ENCODE assay signal across 11 mouse cellular contexts in genomic region chr1:171164258-171164657, GRCm38 (mm10). TPM values are rescaled to one million over a fixed set of nuclear protein-coding genes. Genes with fewer than 3 reads are reported as not detected.
DNase-seq lines count a peak whose midpoint lies in the region; ATAC-seq and TF ChIP-seq lines count a peak whose summit lies in the region.
"Had no signal": no experiment of that assay in that cellular context is flagged by ENCODE, and none has a peak within 500 bp of the region (broad histone marks: within the 10 kb centered on the region; RNA-seq: fewer than 3 reads in every experiment).

No protein-coding gene starts in this region.

- no peaks in the 10 kb centered on the region for H3K4me1 ChIP-seq in hindbrain, postnatal 0 days (ENCODE audit: insufficient read depth, low read length)
- peaks cover 4% of the 10 kb centered on the region; the same call in 1 of the 2 replicates for H3K4me1 ChIP-seq in hindbrain, embryonic 16.5 days (ENCODE audit: control insufficient read depth, insufficient read depth, low read depth, low read length)
- H3K4me1 ChIP-seq in midbrain, embryonic 11.5 days (ENCODE audit: control insufficient read depth, insufficient read depth, low read length): 0 out of 2 replicates have a peak, but pooled peaks cover 3% of the 10 kb centered on the region
- H3K4me1 ChIP-seq in midbrain, embryonic 13.5 days (replicated peaks): peaks cover 8% of the 10 kb centered on the region; the same call in 1 of the 2 replicates
- peaks cover 7% of the 10 kb centered on the region; the same call in 1 of the 2 replicates for H3K4me1 ChIP-seq in embryonic facial prominence, embryonic 14.5 days (ENCODE audit: control insufficient read depth, insufficient read depth, low read length)
- no peaks in the 10 kb centered on the region for H3K4me1 ChIP-seq in stomach, postnatal 0 days (replicated peaks; ENCODE audit: control insufficient read depth, insufficient read depth)

- TF ChIP-seq EP300 in stomach, postnatal 0 days (optimal IDR thresholded peaks at IDR 0.05): no peak

- no peaks in the 10 kb centered on the region for H3K9me3 ChIP-seq in hindbrain, postnatal 0 days (ENCODE audit: low read length)
- H3K9me3 ChIP-seq in hindbrain, embryonic 16.5 days (ENCODE audit: control insufficient read depth, low read length): no peaks in the 10 kb centered on the region
- H3K9me3 ChIP-seq in midbrain, embryonic 11.5 days (ENCODE audit: control insufficient read depth, low read length): no peaks in the 10 kb centered on the region
- no peaks in the 10 kb centered on the region for H3K9me3 ChIP-seq in midbrain, embryonic 13.5 days
- no peaks in the 10 kb centered on the region for H3K9me3 ChIP-seq in embryonic facial prominence, embryonic 14.5 days (ENCODE audit: control insufficient read depth, low read length)
- no peaks in the 10 kb centered on the region for H3K9me3 ChIP-seq in stomach, postnatal 0 days (ENCODE audit: control insufficient read depth, low read length)

- 47% methylated on average over 3 of the region's 3 CpGs for WGBS in hindbrain, postnatal 0 days
- WGBS in hindbrain, embryonic 16.5 days: 34% methylated on average over 3 of the region's 3 CpGs
- 27% methylated on average over 3 of the region's 3 CpGs for WGBS in midbrain, embryonic 11.5 days
- 41% methylated on average over 3 of the region's 3 CpGs for WGBS in midbrain, embryonic 13.5 days
- 34% methylated on average over 3 of the region's 3 CpGs for WGBS in embryonic facial prominence, embryonic 14.5 days
- WGBS in stomach, postnatal 0 days: 32% methylated on average over 3 of the region's 3 CpGs

- H3K27me3 ChIP-seq in hindbrain, postnatal 0 days (ENCODE audit: insufficient read depth, low read length): no peaks in the 10 kb centered on the region
- peaks cover 4% of the 10 kb centered on the region; the same call in 1 of the 2 replicates for H3K27me3 ChIP-seq in hindbrain, embryonic 16.5 days (replicated peaks; ENCODE audit: control insufficient read depth, insufficient read depth, low read length)
- peaks cover 6% of the 10 kb centered on the region for H3K27me3 ChIP-seq in midbrain, embryonic 11.5 days (ENCODE audit: control insufficient read depth, insufficient read depth, low read length)
- peaks cover 20% of the 10 kb centered on the region for H3K27me3 ChIP-seq in midbrain, embryonic 13.5 days
- H3K27me3 ChIP-seq in embryonic facial prominence, embryonic 14.5 days (replicated peaks; ENCODE audit: control insufficient read depth, insufficient read depth, low read length): peaks cover 6% of the 10 kb centered on the region
- no peaks in the 10 kb centered on the region for H3K27me3 ChIP-seq in stomach, postnatal 0 days (ENCODE audit: control insufficient read depth, insufficient read depth, low read length)

- peak; percentile 49 for DNase-seq in hindbrain, postnatal 0 days (ENCODE audit: low spot score)
- peak; percentile 89 for DNase-seq in midbrain, embryonic 11.5 days (ENCODE audit: low spot score, missing footprints)
- DNase-seq in embryonic facial prominence, embryonic 14.5 days (ENCODE audit: low spot score): peak; percentile 47
- DNase-seq in stomach, postnatal 0 days (ENCODE audit: low spot score): no peak
- no peak for DNase-seq in adrenal gland, adult 18-20 months (ENCODE audit: low spot score in 2 of 2)
- no peak for DNase-seq in layer of hippocampus, postnatal 25 days (ENCODE audit: extremely low spot score in 1 of 2, low spot score in 1 of 2)
- DNase-seq: cerebellum, adult 11-12 months; right cerebral cortex, postnatal 25 days; thymus, postnatal 25 days had no signal

- TF ChIP-seq CTCF in hindbrain, postnatal 0 days (IDR thresholded peaks at IDR 0.05; ENCODE audit: low read depth): peak; percentile 42
- peak; percentile 66 for TF ChIP-seq CTCF in stomach, postnatal 0 days (IDR thresholded peaks at IDR 0.05; ENCODE audit: low read depth)

- no peak for ATAC-seq in hindbrain, postnatal 0 days
- no peak for ATAC-seq in hindbrain, embryonic 16.5 days
- ATAC-seq in midbrain, embryonic 11.5 days (ENCODE audit: low FRiP score): no peak
- no peak for ATAC-seq in midbrain, embryonic 13.5 days
- ATAC-seq in embryonic facial prominence, embryonic 14.5 days (ENCODE audit: low read depth): no peak
- ATAC-seq in stomach, postnatal 0 days (ENCODE audit: low FRiP score, low TSS enrichment): no peak

- no peaks in the 10 kb centered on the region for H3K36me3 ChIP-seq in hindbrain, postnatal 0 days (ENCODE audit: insufficient read depth, low read length)
- no peaks in the 10 kb centered on the region for H3K36me3 ChIP-seq in hindbrain, embryonic 16.5 days (ENCODE audit: control insufficient read depth, insufficient read depth, low read length)
- no peaks in the 10 kb centered on the region for H3K36me3 ChIP-seq in midbrain, embryonic 11.5 days (ENCODE audit: control insufficient read depth, insufficient read depth, low read length)
- H3K36me3 ChIP-seq in midbrain, embryonic 13.5 days: no peaks in the 10 kb centered on the region
- H3K36me3 ChIP-seq in embryonic facial prominence, embryonic 14.5 days (ENCODE audit: control insufficient read depth, insufficient read depth, low read length): no peaks in the 10 kb centered on the region
- H3K36me3 ChIP-seq in stomach, postnatal 0 days (ENCODE audit: control insufficient read depth, insufficient read depth, low read length): no peaks in the 10 kb centered on the region

- H3K27ac ChIP-seq in hindbrain, postnatal 0 days: no peak overlapping the region
- no peak overlapping the region for H3K27ac ChIP-seq in hindbrain, embryonic 16.5 days (ENCODE audit: low read depth, low read length)
- no peak overlapping the region for H3K27ac ChIP-seq in midbrain, embryonic 11.5 days (ENCODE audit: low read depth, low read length)
- H3K27ac ChIP-seq in midbrain, embryonic 13.5 days: no peak overlapping the region
- no peak overlapping the region for H3K27ac ChIP-seq in embryonic facial prominence, embryonic 14.5 days (replicated peaks; ENCODE audit: low read depth, low read length)
- no peak overlapping the region for H3K27ac ChIP-seq in stomach, postnatal 0 days (replicated peaks)

- no peak overlapping the region for H3K4me3 ChIP-seq in hindbrain, postnatal 0 days (ENCODE audit: low read length)
- no peak overlapping the region for H3K4me3 ChIP-seq in hindbrain, embryonic 16.5 days (ENCODE audit: low read length)
- H3K4me3 ChIP-seq in midbrain, embryonic 11.5 days (ENCODE audit: low read depth, low read length): no peak overlapping the region
- H3K4me3 ChIP-seq in midbrain, embryonic 13.5 days (replicated peaks): no peak overlapping the region
- H3K4me3 ChIP-seq in embryonic facial prominence, embryonic 14.5 days (ENCODE audit: low read depth, low read length): no peak overlapping the region
- H3K4me3 ChIP-seq in stomach, postnatal 0 days (ENCODE audit: low read depth, low read length): no peak overlapping the region

- no peak overlapping the region for H3K4me2 ChIP-seq in hindbrain, postnatal 0 days (ENCODE audit: low read depth, low read length)
- no peak overlapping the region for H3K4me2 ChIP-seq in hindbrain, embryonic 16.5 days (ENCODE audit: low read length)
- no peak overlapping the region for H3K4me2 ChIP-seq in midbrain, embryonic 11.5 days
- no peak overlapping the region for H3K4me2 ChIP-seq in midbrain, embryonic 13.5 days (replicated peaks)
- no peak overlapping the region for H3K4me2 ChIP-seq in embryonic facial prominence, embryonic 14.5 days (ENCODE audit: low read depth, low read length)
- H3K4me2 ChIP-seq in stomach, postnatal 0 days (replicated peaks; ENCODE audit: low read depth): no peak overlapping the region

- H3K9ac ChIP-seq in hindbrain, postnatal 0 days (replicated peaks; ENCODE audit: low read length): no peak overlapping the region
- no peak overlapping the region for H3K9ac ChIP-seq in hindbrain, embryonic 16.5 days (ENCODE audit: low read depth, low read length)
- H3K9ac ChIP-seq in midbrain, embryonic 11.5 days (ENCODE audit: low read length): no peak overlapping the region
- H3K9ac ChIP-seq in midbrain, embryonic 13.5 days (replicated peaks): no peak overlapping the region
- no peak overlapping the region for H3K9ac ChIP-seq in embryonic facial prominence, embryonic 14.5 days (ENCODE audit: low read depth, low read length)
- no peak overlapping the region for H3K9ac ChIP-seq in stomach, postnatal 0 days (ENCODE audit: low read length)

RNA-seq across cellular contexts. Expression of gene Mpz, which starts 13.7 kb away (rescaled TPM):
- 4.8 and 5.5 TPM in 2 replicates for total RNA-seq in hindbrain, postnatal 0 days (2014; rRNA removed)
- polyA plus RNA-seq in hindbrain, postnatal 0 days (2015; fragmentation: Nextera tagmentation; extraction: Ambion mirVana): 5.1 and 5.9 TPM in 2 replicates
- polyA plus RNA-seq in hindbrain, embryonic 16.5 days (2015; fragmentation: Nextera tagmentation; extraction: Ambion mirVana): 4.7 and 5.3 TPM in 2 replicates
- 0.12 TPM in 2 replicates for polyA plus RNA-seq in midbrain, embryonic 11.5 days (2014; fragmentation: Nextera tagmentation; extraction: Ambion mirVana)
- polyA plus RNA-seq in midbrain, embryonic 13.5 days (2015; fragmentation: Nextera tagmentation; extraction: Ambion mirVana): 0.15 and 0.20 TPM in 2 replicates
- polyA plus RNA-seq in embryonic facial prominence, embryonic 14.5 days (2014; fragmentation: Nextera tagmentation; extraction: Ambion mirVana): 9.6 and 11.2 TPM in 2 replicates
- polyA plus RNA-seq in stomach, postnatal 0 days (2015; fragmentation: Nextera tagmentation; extraction: Ambion mirVana): 1.5 and 2.7 TPM in 2 replicates
- 1 to 10 TPM in 1 of 2 experiments, under 1 TPM in 1; 0.73 to 1.2 TPM for total RNA-seq in adrenal gland, adult 18-20 months (2021)
- not detected for total RNA-seq in layer of hippocampus, postnatal 25 days (2021)

RNA-seq across cellular contexts. Expression of gene Sdhc, which starts 13.9 kb away (rescaled TPM):
- 227 and 243 TPM in 2 replicates for total RNA-seq in hindbrain, postnatal 0 days (2014; rRNA removed)
- polyA plus RNA-seq in hindbrain, postnatal 0 days (2015; fragmentation: Nextera tagmentation; extraction: Ambion mirVana): 309 and 320 TPM in 2 replicates
- 316 and 354 TPM in 2 replicates for polyA plus RNA-seq in hindbrain, embryonic 16.5 days (2015; fragmentation: Nextera tagmentation; extraction: Ambion mirVana)
- polyA plus RNA-seq in midbrain, embryonic 11.5 days (2014; fragmentation: Nextera tagmentation; extraction: Ambion mirVana): 291 and 314 TPM in 2 replicates
- 260 and 273 TPM in 2 replicates for polyA plus RNA-seq in midbrain, embryonic 13.5 days (2015; fragmentation: Nextera tagmentation; extraction: Ambion mirVana)
- polyA plus RNA-seq in embryonic facial prominence, embryonic 14.5 days (2014; fragmentation: Nextera tagmentation; extraction: Ambion mirVana): 276 and 291 TPM in 2 replicates
- polyA plus RNA-seq in stomach, postnatal 0 days (2015; fragmentation: Nextera tagmentation; extraction: Ambion mirVana): 238 and 277 TPM in 2 replicates
- 100 to 1,000 TPM; 450 to 629 TPM for total RNA-seq in adrenal gland, adult 18-20 months (2021)
- 100 to 1,000 TPM; 204 to 220 TPM for total RNA-seq in layer of hippocampus, postnatal 25 days (2021)

RNA-seq across cellular contexts. Expression of gene Pcp4l1, which starts 31.8 kb away (rescaled TPM):
- 19.4 and 23.5 TPM in 2 replicates for total RNA-seq in hindbrain, postnatal 0 days (2014; rRNA removed)
- polyA plus RNA-seq in hindbrain, postnatal 0 days (2015; fragmentation: Nextera tagmentation; extraction: Ambion mirVana): 53.6 and 65.6 TPM in 2 replicates
- 44.7 and 48.7 TPM in 2 replicates for polyA plus RNA-seq in hindbrain, embryonic 16.5 days (2015; fragmentation: Nextera tagmentation; extraction: Ambion mirVana)
- polyA plus RNA-seq in midbrain, embryonic 11.5 days (2014; fragmentation: Nextera tagmentation; extraction: Ambion mirVana): 30.1 and 32.0 TPM in 2 replicates
- 17.0 and 23.0 TPM in 2 replicates for polyA plus RNA-seq in midbrain, embryonic 13.5 days (2015; fragmentation: Nextera tagmentation; extraction: Ambion mirVana)
- polyA plus RNA-seq in embryonic facial prominence, embryonic 14.5 days (2014; fragmentation: Nextera tagmentation; extraction: Ambion mirVana): 11.3 and 14.7 TPM in 2 replicates
- polyA plus RNA-seq in stomach, postnatal 0 days (2015; fragmentation: Nextera tagmentation; extraction: Ambion mirVana): 42.2 and 44.5 TPM in 2 replicates
- total RNA-seq in adrenal gland, adult 18-20 months (2021): 10 to 100 TPM; 51.7 to 52.5 TPM
- total RNA-seq in layer of hippocampus, postnatal 25 days (2021): 10 to 100 TPM; 42.1 to 43.6 TPM

RNA-seq across cellular contexts. Expression of gene Nr1i3, which starts 49.5 kb away (rescaled TPM):
- total RNA-seq in hindbrain, postnatal 0 days (2014; rRNA removed): not detected in 2 replicates
- polyA plus RNA-seq in hindbrain, postnatal 0 days (2015; fragmentation: Nextera tagmentation; extraction: Ambion mirVana): 0.40 and 0.43 TPM in 2 replicates
- polyA plus RNA-seq in hindbrain, embryonic 16.5 days (2015; fragmentation: Nextera tagmentation; extraction: Ambion mirVana): 0.26 and 0.73 TPM in 2 replicates
- 0.10 and 0.18 TPM in 2 replicates for polyA plus RNA-seq in midbrain, embryonic 11.5 days (2014; fragmentation: Nextera tagmentation; extraction: Ambion mirVana)
- polyA plus RNA-seq in midbrain, embryonic 13.5 days (2015; fragmentation: Nextera tagmentation; extraction: Ambion mirVana): 0.30 and 0.42 TPM in 2 replicates
- 0.15 and 0.17 TPM in 2 replicates for polyA plus RNA-seq in embryonic facial prominence, embryonic 14.5 days (2014; fragmentation: Nextera tagmentation; extraction: Ambion mirVana)
- 0.19 and 0.25 TPM in 2 replicates for polyA plus RNA-seq in stomach, postnatal 0 days (2015; fragmentation: Nextera tagmentation; extraction: Ambion mirVana)
- not detected for total RNA-seq in adrenal gland, adult 18-20 months (2021)
- under 1 TPM; 0.12 to 0.15 TPM for total RNA-seq in layer of hippocampus, postnatal 25 days (2021)

RNA-seq across cellular contexts. Expression of gene Cfap126, which starts 50.5 kb away (rescaled TPM):
- 2.7 and 6.7 TPM in 2 replicates for total RNA-seq in hindbrain, postnatal 0 days (2014; rRNA removed)
- 12.2 and 15.3 TPM in 2 replicates for polyA plus RNA-seq in hindbrain, postnatal 0 days (2015; fragmentation: Nextera tagmentation; extraction: Ambion mirVana)
- 11.6 and 11.8 TPM in 2 replicates for polyA plus RNA-seq in hindbrain, embryonic 16.5 days (2015; fragmentation: Nextera tagmentation; extraction: Ambion mirVana)
- 1.7 and 2.4 TPM in 2 replicates for polyA plus RNA-seq in midbrain, embryonic 11.5 days (2014; fragmentation: Nextera tagmentation; extraction: Ambion mirVana)
- polyA plus RNA-seq in midbrain, embryonic 13.5 days (2015; fragmentation: Nextera tagmentation; extraction: Ambion mirVana): 2.0 and 3.7 TPM in 2 replicates
- 4.4 and 12.3 TPM in 2 replicates for polyA plus RNA-seq in embryonic facial prominence, embryonic 14.5 days (2014; fragmentation: Nextera tagmentation; extraction: Ambion mirVana)
- polyA plus RNA-seq in stomach, postnatal 0 days (2015; fragmentation: Nextera tagmentation; extraction: Ambion mirVana): 3.7 and 4.0 TPM in 2 replicates
- 1 to 10 TPM; 3.0 to 4.2 TPM for total RNA-seq in adrenal gland, adult 18-20 months (2021)
- 1 to 10 TPM in 1 of 2 experiments, under 1 TPM in 1; 0.52 to 1.5 TPM for total RNA-seq in layer of hippocampus, postnatal 25 days (2021)

Comparison
In these comparisons a context has a peak if more than half of its experiments do, and no peak if none do; other contexts are left out.
1. DNase-seq: peak in hindbrain, postnatal 0 days (single experiment), midbrain, embryonic 11.5 days (single experiment) and embryonic facial prominence, embryonic 14.5 days (single experiment); none in stomach, postnatal 0 days (single experiment), adrenal gland, adult 18-20 months (0 of 2) and layer of hippocampus, postnatal 25 days (0 of 2).